Mouse (Mus musculus): Measurements from ENCODE around the gene Wdr89.

GRCm38 (mm10) chr12:75649058-75649705 lies 20.2 kb downstream of the Wdr89 start:
- TF ChIP-seq CTCF (IDR thresholded peaks at IDR 0.05; ENCODE audit: control insufficient read depth, insufficient read depth, insufficient read length) (no peak), MAX (IDR thresholded peaks at IDR 0.05) (no peak), USF1 (IDR thresholded peaks at IDR 0.05; ENCODE audit: low read depth) (no peak), MYOG (IDR thresholded peaks at IDR 0.05; ENCODE audit: control insufficient read depth, extremely low read depth, insufficient read length) (no peak), CEBPB (IDR thresholded peaks at IDR 0.05; ENCODE audit: low read depth) (no peak), MYOD1 (IDR thresholded peaks at IDR 0.05; ENCODE audit: control insufficient read depth, insufficient read length, low read depth) (no peak), FOSL1 (IDR thresholded peaks at IDR 0.05; ENCODE audit: insufficient read depth, low read length, poor library complexity, severe bottlenecking) (no peak)
